Mouse (Mus musculus) forebrain, embryonic 16.5 days (tissue): ENCODE data around the gene Olfr730. TPM values are rescaled to one million over a fixed set of nuclear protein-coding genes. Genes with fewer than 3 reads are reported as not detected.

Source experiments
- ATAC-seq: fragments of 200-750 bp; cut with Nextera tagmentation; 2 replicates; pipeline ENCODE4 v1.8.0; 2017; ENCODE audit warnings: mild to moderate bottlenecking, moderate library complexity
- H3K27ac ChIP-seq: fragments of 300-500 bp; sonication (generic); 2 replicates; pipeline ENCODE4 v1.5.1; 2014; ENCODE audit warnings: low read length, control low read depth
- H3K27me3 ChIP-seq: fragments of 300-500 bp; sonication (generic); replicated peaks from 2 replicates; pipeline ENCODE4 v1.6.1; 2014; ENCODE audit warnings: low read length; ENCODE audit not compliant: control insufficient read depth, insufficient read depth
- H3K36me3 ChIP-seq: fragments of 300-500 bp; sonication (generic); 2 replicates; pipeline ENCODE4 v1.6.1; 2014; ENCODE audit not compliant: control insufficient read depth, insufficient read depth
- H3K4me1 ChIP-seq: fragments of 300-500 bp; sonication (generic); replicated peaks from 2 replicates; pipeline ENCODE4 v1.6.1; 2014; ENCODE audit warnings: low read length; ENCODE audit not compliant: control insufficient read depth, insufficient read depth
- H3K4me2 ChIP-seq: fragments of 300-500 bp; sonication (generic); 2 replicates; pipeline ENCODE4 v1.6.1; 2014; ENCODE audit warnings: mild to moderate bottlenecking, low read length, control low read depth
- H3K4me3 ChIP-seq: fragments of 300-500 bp; sonication (generic); replicated peaks from 2 replicates; pipeline ENCODE4 v1.5.1; 2014; ENCODE audit warnings: mild to moderate bottlenecking, low read length, control low read depth
- H3K9ac ChIP-seq: fragments of 300-500 bp; sonication (generic); replicated peaks from 2 replicates; pipeline ENCODE4 v1.6.1; 2014; ENCODE audit warnings: low read depth, low read length, control low read depth
- H3K9me3 ChIP-seq: fragments of 300-500 bp; sonication (generic); 2 replicates; pipeline ENCODE4 v1.6.1; 2016; ENCODE audit warnings: low read length; ENCODE audit not compliant: control insufficient read depth
- WGBS: fragments of 180-500 bp; shearing (Covaris S2); extraction: QIAGEN DNeasy Blood & Tissue Kit; methylation state at CpG from one replicate; pipeline ENCODE4 v1.1.7; 2014; 5-methylcytosine and 5-hydroxymethylcytosine counted together
- polyA plus RNA-seq: library from polyadenylated mRNA; unstranded; fragments of >200 nt; fragmentation: Nextera tagmentation; extraction: Ambion mirVana; gene quantifications from 2 replicates; pipeline ENCODE4 v1.2.1, GENCODE M21; 2015

The Olfr730 gene
- not detected in 2 replicates for polyA plus RNA-seq

DNA sequence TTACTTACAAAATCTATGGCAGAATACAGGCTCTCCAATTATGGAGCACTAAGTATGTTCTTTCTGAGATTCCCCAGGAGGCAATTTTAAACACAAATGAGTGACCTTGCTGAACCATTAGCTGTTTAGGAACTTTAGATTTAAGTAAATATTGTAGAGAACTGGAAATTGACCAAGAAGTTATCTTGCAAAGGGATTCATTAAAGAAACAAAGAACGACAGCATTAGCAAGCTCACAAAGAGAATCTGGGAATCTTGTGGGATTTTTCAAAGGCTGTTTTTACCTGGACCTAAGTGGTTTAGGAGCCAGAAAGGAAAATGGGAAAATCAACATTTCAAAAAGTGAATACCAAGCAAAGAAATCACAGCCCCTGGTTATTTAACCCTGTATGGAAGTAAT is at the start of gene Olfr730:
Gene Olfr730 (minus strand): TSS at position 101 of the 400 bp plus-strand sequence.
- Histone ChIP-seq H3K4me2 (no peak within 1 kb of the TSS), H3K9ac (no peak within 1 kb of the TSS), H3K4me3 (no peak within 1 kb of the TSS), H3K27me3 (no peaks in the 10 kb centered on the region), H3K4me1 (no peaks in the 10 kb centered on the region), H3K36me3 (no peaks in the 10 kb centered on the region), H3K27ac (no peak within 1 kb of the TSS), H3K9me3 (no peaks in the 10 kb centered on the region)
- WGBS, result 57% methylated on average over 1 of the region's 1 CpGs
- no peak for ATAC-seq

DNA sequence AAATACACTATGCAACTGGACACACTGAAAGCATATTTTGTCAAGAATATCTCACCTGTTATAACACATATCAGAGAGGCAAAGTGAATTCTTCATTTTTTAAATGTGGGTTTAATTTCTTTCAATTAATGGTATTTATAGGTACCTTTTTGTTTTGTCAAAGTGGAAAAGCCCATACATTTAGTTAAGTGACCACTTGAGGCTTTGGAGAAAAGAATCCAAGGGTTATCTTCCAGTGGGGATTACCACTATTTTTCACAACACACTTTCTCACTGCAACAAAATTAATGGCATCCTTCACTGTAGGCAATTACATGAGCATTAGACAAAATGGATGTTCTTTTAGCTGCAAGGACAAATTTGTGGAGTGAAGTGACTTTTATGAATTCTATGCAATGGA is 35.2 kb downstream of the Olfr730 start, which contains the start of gene Olfr729:
Gene Olfr729 (minus strand): TSS at position 101 of the 400 bp plus-strand sequence.
- H3K9ac ChIP-seq, result no peak within 1 kb of the TSS
- no peaks in the 10 kb centered on the region for H3K27me3 ChIP-seq
- no peak for ATAC-seq
- no peak within 1 kb of the TSS for H3K4me2 ChIP-seq
- no peaks in the 10 kb centered on the region for H3K9me3 ChIP-seq
- H3K4me1 ChIP-seq, result no peaks in the 10 kb centered on the region
- no peak within 1 kb of the TSS for H3K27ac ChIP-seq
- H3K36me3 ChIP-seq, result no peaks in the 10 kb centered on the region
- H3K4me3 ChIP-seq, result no peak within 1 kb of the TSS

DNA sequence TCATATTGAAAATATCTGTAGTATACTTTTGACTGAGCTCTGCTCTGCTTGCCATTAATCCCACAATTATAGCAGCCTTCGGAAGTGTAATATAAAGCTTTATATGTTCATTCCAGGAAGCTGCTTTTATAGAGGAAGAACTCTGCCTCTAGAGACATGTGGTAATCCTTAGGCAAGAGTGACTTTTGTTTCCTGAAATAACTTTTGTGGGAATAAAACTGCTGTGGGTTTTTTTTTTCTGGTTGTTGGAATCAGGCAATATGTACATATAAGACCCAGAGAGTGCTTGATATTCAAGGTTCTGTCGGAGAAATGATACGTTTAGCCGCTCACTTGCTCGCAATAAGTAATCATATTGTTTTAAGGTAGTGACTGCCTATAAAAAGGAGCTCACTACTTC is 45.4 kb downstream of the Olfr730 start, which contains the start of gene Olfr728:
Gene Olfr728 (minus strand): TSS at position 101 of the 400 bp plus-strand sequence.
- H3K4me2 ChIP-seq, result no peak within 1 kb of the TSS
- H3K27me3 ChIP-seq, result no peaks in the 10 kb centered on the region
- no peaks in the 10 kb centered on the region for H3K4me1 ChIP-seq
- WGBS, result 96% methylated on average over 5 of the region's 5 CpGs
- H3K4me3 ChIP-seq, result no peak within 1 kb of the TSS
- no peak for ATAC-seq
- no peak within 1 kb of the TSS for H3K9ac ChIP-seq
- H3K27ac ChIP-seq, result no peak within 1 kb of the TSS
- H3K9me3 ChIP-seq, result no peaks in the 10 kb centered on the region
- H3K36me3 ChIP-seq, result no peaks in the 10 kb centered on the region

Other genes starting within 250 kb of the Olfr730 start
- not detected in 2 replicates for gene Olfr724, start 224.9 kb downstream of the Olfr730 start, polyA plus RNA-seq
- gene Olfr725, start 147.8 kb downstream of the Olfr730 start, polyA plus RNA-seq, result not detected in 2 replicates
- not detected in 2 replicates for gene Olfr726, start 97.2 kb downstream of the Olfr730 start, polyA plus RNA-seq
- gene Olfr727, start 65.0 kb downstream of the Olfr730 start, polyA plus RNA-seq, result not detected in 2 replicates
- not detected in 2 replicates for gene Olfr728, start 45.5 kb downstream of the Olfr730 start, polyA plus RNA-seq
- gene Olfr729, start 35.3 kb downstream of the Olfr730 start, polyA plus RNA-seq, result not detected in 2 replicates
- gene Olfr731, start 53.7 kb upstream of the Olfr730 start, polyA plus RNA-seq, result not detected in 2 replicates
- gene Olfr732, start 96.0 kb upstream of the Olfr730 start, polyA plus RNA-seq, result not detected in 2 replicates
- gene Olfr733, start 113.3 kb upstream of the Olfr730 start, polyA plus RNA-seq, result 0.06 TPM in 1 of 2 replicates, not detected in the other
- gene Olfr734, start 138.6 kb upstream of the Olfr730 start, polyA plus RNA-seq, result not detected in 2 replicates
- gene Olfr735, start 160.7 kb upstream of the Olfr730 start, polyA plus RNA-seq, result not detected in 2 replicates
- not detected in 2 replicates for gene Tlr11, start 169.7 kb upstream of the Olfr730 start, polyA plus RNA-seq
- gene Olfr736, start 193.0 kb upstream of the Olfr730 start, polyA plus RNA-seq, result not detected in 2 replicates
- gene Olfr738, start 219.4 kb upstream of the Olfr730 start, polyA plus RNA-seq, result not detected in 2 replicates
- not detected in 2 replicates for gene Olfr739, start 230.4 kb upstream of the Olfr730 start, polyA plus RNA-seq